Mouse (Mus musculus): ENCODE measurements around the gene Timm44. TPM values are rescaled to one million over a fixed set of nuclear protein-coding genes. Genes with fewer than 3 reads are reported as not detected.

Gene Timm44
- total and polyA plus RNA-seq, 2 experiments from 2014 or later = 46.7 to 64.8 TPM

DNA sequence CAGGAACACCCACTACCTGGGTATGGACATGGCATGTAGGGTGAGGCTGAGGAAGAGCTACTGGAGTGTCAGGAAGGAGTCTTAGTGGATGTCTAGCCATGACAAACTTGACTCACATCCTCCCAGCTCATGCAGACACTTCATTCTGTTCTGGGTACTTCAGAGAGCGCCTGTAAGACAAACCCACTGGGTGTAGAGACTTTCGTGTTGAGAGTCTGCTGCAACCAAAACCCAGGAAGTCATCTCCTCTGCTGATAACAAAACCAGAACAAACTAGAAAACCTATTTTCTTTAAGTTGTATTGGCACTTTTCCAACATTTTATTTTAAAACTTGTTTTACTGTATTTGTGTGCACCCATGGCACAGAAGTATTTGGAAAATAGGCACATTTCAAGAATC, 30.1 kb upstream of the Timm44 start:
- H3K27me3 ChIP-seq (ENCODE audit: insufficient read depth, low read length) = no peaks in the 10 kb centered on the region
- H3K9me3 ChIP-seq (ENCODE audit: low read length) = no peaks in the 10 kb centered on the region
- no peak overlapping the region for H3K4me2 ChIP-seq (ENCODE audit: low read depth, low read length)
- no peak overlapping the region for H3K4me3 ChIP-seq (ENCODE audit: low read length)
- peaks cover 68% of the 10 kb centered on the region for H3K36me3 ChIP-seq (ENCODE audit: insufficient read depth, low read length)
- H3K9ac ChIP-seq (replicated peaks; ENCODE audit: low read length) = no peak overlapping the region
- DNase-seq (ENCODE audit: low spot score) (no peak), ATAC-seq (no peak)
- no peaks in the 10 kb centered on the region for H3K4me1 ChIP-seq (ENCODE audit: insufficient read depth, low read length)
- H3K27ac ChIP-seq = no peak overlapping the region
- 92% methylated on average over 2 of the region's 2 CpGs for WGBS
- TF ChIP-seq CTCF (IDR thresholded peaks at IDR 0.05; ENCODE audit: low read depth) = no peak

- ATAC-seq (no peak), DNase-seq (ENCODE audit: low spot score) (no peak)
- H3K9ac ChIP-seq (replicated peaks; ENCODE audit: low read length) = no peak overlapping the region
- no peak for TF ChIP-seq CTCF (IDR thresholded peaks at IDR 0.05; ENCODE audit: low read depth)
- H3K4me2 ChIP-seq (ENCODE audit: low read depth, low read length) = no peak overlapping the region
- 82% methylated on average over 3 of the region's 3 CpGs for WGBS
- no peaks in the 10 kb centered on the region for H3K4me1 ChIP-seq (ENCODE audit: insufficient read depth, low read length)
- peaks cover 71% of the 10 kb centered on the region for H3K36me3 ChIP-seq (ENCODE audit: insufficient read depth, low read length)
- no peaks in the 10 kb centered on the region for H3K9me3 ChIP-seq (ENCODE audit: low read length)
- H3K27me3 ChIP-seq (ENCODE audit: insufficient read depth, low read length) = no peaks in the 10 kb centered on the region
- H3K4me3 ChIP-seq (ENCODE audit: low read length) = no peak overlapping the region
- H3K27ac ChIP-seq = no peak overlapping the region
Measured at GRCm38 (mm10) chr8:4304124-4304547, 28.4 kb upstream of the Timm44 start.

DNA sequence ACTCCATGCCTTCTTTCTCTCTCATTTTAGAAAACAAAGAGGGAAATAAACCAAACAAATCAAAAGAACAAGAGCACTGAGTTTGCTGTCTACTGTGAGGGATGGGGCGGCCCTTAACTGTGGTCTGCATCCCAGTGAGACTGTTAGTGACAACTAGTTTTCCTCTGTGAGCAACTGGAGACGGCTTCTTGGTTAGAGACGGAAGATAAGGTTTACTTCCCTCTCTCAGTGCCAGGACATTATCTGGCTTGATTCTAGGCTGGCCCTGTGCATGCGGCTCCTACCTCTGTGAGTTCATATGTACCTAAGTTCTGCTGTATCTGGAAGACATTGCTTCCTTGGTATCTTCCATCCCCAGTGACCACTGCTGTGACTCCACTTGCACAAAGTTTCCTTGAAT, 22.1 kb upstream of the Timm44 start:
- H3K36me3 ChIP-seq (ENCODE audit: insufficient read depth, low read length) = peaks cover 62% of the 10 kb centered on the region
- no peak for TF ChIP-seq CTCF (IDR thresholded peaks at IDR 0.05; ENCODE audit: low read depth)
- no peak overlapping the region for H3K9ac ChIP-seq (replicated peaks; ENCODE audit: low read length)
- WGBS = 96% methylated on average over 4 of the region's 4 CpGs
- DNase-seq (ENCODE audit: low spot score) = no peak
- no peaks in the 10 kb centered on the region for H3K9me3 ChIP-seq (ENCODE audit: low read length)
- no peak overlapping the region for H3K4me2 ChIP-seq (ENCODE audit: low read depth, low read length)
- H3K27me3 ChIP-seq (ENCODE audit: insufficient read depth, low read length) = no peaks in the 10 kb centered on the region
- no peak for ATAC-seq
- no peak overlapping the region for H3K27ac ChIP-seq
- no peaks in the 10 kb centered on the region for H3K4me1 ChIP-seq (ENCODE audit: insufficient read depth, low read length)
- H3K4me3 ChIP-seq (ENCODE audit: low read length) = no peak overlapping the region

GRCm38 (mm10) chr8:4292738-4293137, 17.0 kb upstream of the Timm44 start:
- H3K4me1 ChIP-seq (ENCODE audit: insufficient read depth, low read length) = no peaks in the 10 kb centered on the region
- no peak overlapping the region for H3K9ac ChIP-seq (replicated peaks; ENCODE audit: low read length)
- ATAC-seq = no peak; the same call in 1 of the 2 replicates
- H3K4me2 ChIP-seq (ENCODE audit: low read depth, low read length) = no peak overlapping the region
- peak; percentile 44; the same call in 1 of the 2 replicates for TF ChIP-seq CTCF (IDR thresholded peaks at IDR 0.05; ENCODE audit: low read depth)
- no peak for DNase-seq (ENCODE audit: low spot score)
- no peaks in the 10 kb centered on the region for H3K9me3 ChIP-seq (ENCODE audit: low read length)
- 84% methylated on average over 5 of the region's 5 CpGs for WGBS
- H3K36me3 ChIP-seq (ENCODE audit: insufficient read depth, low read length) = peaks cover 54% of the 10 kb centered on the region
- H3K27ac ChIP-seq = no peak overlapping the region
- no peak overlapping the region for H3K4me3 ChIP-seq (ENCODE audit: low read length)
- no peaks in the 10 kb centered on the region for H3K27me3 ChIP-seq (ENCODE audit: insufficient read depth, low read length)

DNA sequence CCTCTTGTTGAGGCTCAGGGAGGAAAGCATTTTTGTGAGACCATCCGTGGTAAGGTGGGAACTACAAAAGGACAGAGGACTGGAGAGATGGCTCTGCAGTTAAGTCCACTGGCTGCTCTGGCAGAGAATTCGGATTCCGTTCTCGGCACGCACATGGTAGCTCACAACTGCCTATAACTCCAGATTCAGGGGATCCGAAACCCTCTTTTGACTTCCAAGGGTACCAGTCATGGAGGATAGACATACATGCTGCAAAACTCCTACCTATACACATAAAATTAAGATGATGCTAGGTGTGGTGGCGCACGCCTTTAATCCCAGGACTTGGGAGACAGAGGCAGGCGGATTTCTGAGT, 375 bp upstream of the Timm44 start:
- DNase-seq (ENCODE audit: low spot score) (no peak), ATAC-seq (no peak)
- peak overlapping the region; percentile 89 for H3K4me2 ChIP-seq (ENCODE audit: low read depth, low read length)
- peak overlapping the region; percentile 59 for H3K4me3 ChIP-seq (ENCODE audit: low read length)
- 26% methylated on average over 9 of the region's 9 CpGs for WGBS
- peaks cover 15% of the 10 kb centered on the region; the same call in 1 of the 2 replicates for H3K36me3 ChIP-seq (ENCODE audit: insufficient read depth, low read length)
- H3K27me3 ChIP-seq (ENCODE audit: insufficient read depth, low read length) = no peaks in the 10 kb centered on the region
- no peaks in the 10 kb centered on the region for H3K9me3 ChIP-seq (ENCODE audit: low read length)
- no peak for TF ChIP-seq CTCF (IDR thresholded peaks at IDR 0.05; ENCODE audit: low read depth)
- H3K27ac ChIP-seq = peak overlapping the region; percentile 76
- peaks cover 6% of the 10 kb centered on the region; the same call in 1 of the 2 replicates for H3K4me1 ChIP-seq (ENCODE audit: insufficient read depth, low read length)
- peak overlapping the region; percentile 70 for H3K9ac ChIP-seq (replicated peaks; ENCODE audit: low read length)

DNA sequence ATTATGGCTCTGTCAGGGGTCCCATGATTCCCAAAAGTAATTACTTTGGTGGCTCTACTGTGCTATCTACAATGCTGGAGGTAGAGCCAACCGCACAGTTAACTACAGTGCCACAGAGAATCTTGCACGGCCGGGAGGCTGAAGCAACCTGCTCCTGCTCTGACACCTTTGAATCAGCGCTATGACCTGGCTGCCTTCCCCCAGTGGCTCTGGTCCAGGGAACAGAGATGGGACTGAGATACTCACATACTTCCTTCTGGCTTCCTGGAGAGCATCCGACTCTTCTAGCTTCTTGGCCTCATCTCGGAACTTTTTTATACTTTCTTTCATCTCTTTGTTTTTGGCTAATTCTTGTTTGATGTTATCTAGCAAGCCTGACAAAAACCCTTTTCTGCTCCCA, 6.1 kb downstream of the Timm44 start:
- no peak for TF ChIP-seq CTCF (IDR thresholded peaks at IDR 0.05; ENCODE audit: low read depth)
- 90% methylated on average over 6 of the region's 6 CpGs for WGBS
- no peak overlapping the region for H3K4me3 ChIP-seq (ENCODE audit: low read length)
- no peaks in the 10 kb centered on the region for H3K9me3 ChIP-seq (ENCODE audit: low read length)
- no peak overlapping the region for H3K27ac ChIP-seq
- DNase-seq (ENCODE audit: low spot score) = no peak
- H3K9ac ChIP-seq (replicated peaks; ENCODE audit: low read length) = no peak overlapping the region
- peaks cover 62% of the 10 kb centered on the region for H3K36me3 ChIP-seq (ENCODE audit: insufficient read depth, low read length)
- 0 out of 2 replicates have a peak, but pooled peaks cover under 1% of the 10 kb centered on the region for H3K4me1 ChIP-seq (ENCODE audit: insufficient read depth, low read length)
- H3K27me3 ChIP-seq (ENCODE audit: insufficient read depth, low read length) = no peaks in the 10 kb centered on the region
- H3K4me2 ChIP-seq (ENCODE audit: low read depth, low read length) = no peak overlapping the region
- no peak for ATAC-seq

DNA sequence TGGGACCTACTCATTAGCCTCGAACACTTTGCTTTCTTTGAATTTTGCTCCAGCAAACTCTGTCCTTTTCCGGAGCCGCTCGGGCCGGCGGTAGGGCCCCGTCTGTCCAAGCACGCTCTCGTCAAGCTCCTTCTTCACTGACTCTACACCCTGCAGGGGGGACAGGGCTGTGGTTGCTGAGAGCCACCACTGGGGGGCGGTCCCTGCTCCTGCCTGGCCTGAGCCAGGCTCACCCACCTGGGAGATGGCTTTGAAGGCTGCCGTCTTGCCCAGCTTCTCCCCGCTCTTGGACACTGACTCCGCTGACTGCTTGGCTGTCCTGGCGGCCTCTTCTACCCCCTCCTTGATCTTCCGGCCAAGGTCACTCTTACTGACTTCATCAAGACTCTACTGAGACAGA, 8.1 kb downstream of the Timm44 start:
- Histone ChIP-seq H3K4me2 (ENCODE audit: low read depth, low read length) (no peak overlapping the region), H3K27me3 (ENCODE audit: insufficient read depth, low read length) (no peaks in the 10 kb centered on the region), H3K9me3 (ENCODE audit: low read length) (no peaks in the 10 kb centered on the region), H3K9ac (replicated peaks; ENCODE audit: low read length) (no peak overlapping the region), H3K27ac (no peak overlapping the region), H3K4me3 (ENCODE audit: low read length) (no peak overlapping the region), H3K4me1 (ENCODE audit: insufficient read depth, low read length) (no peaks in the 10 kb centered on the region), H3K36me3 (ENCODE audit: insufficient read depth, low read length) (peaks cover 63% of the 10 kb centered on the region)
- peak; percentile 61; the same call in 1 of the 2 replicates for TF ChIP-seq CTCF (IDR thresholded peaks at IDR 0.05; ENCODE audit: low read depth)
- WGBS = 73% methylated on average over 15 of the region's 15 CpGs
- DNase-seq (ENCODE audit: low spot score) = peak; percentile 31
- peak; percentile 39; the same call in 1 of the 2 replicates for ATAC-seq

All from hindbrain, postnatal 0 days (tissue).